Mouse (Mus musculus) bone marrow, adult 2 months (tissue): Measurements from ENCODE around the gene Anxa7. TPM values are rescaled to one million over a fixed set of nuclear protein-coding genes. Genes with fewer than 3 reads are reported as not detected.

Source experiments
- H3K27ac ChIP-seq: fragments of 200-500 bp; 2 replicates; pipeline ENCODE4 v1.5.1; 2012; ENCODE audit warnings: low read depth, mild to moderate bottlenecking, control low read depth, inconsistent platforms, low read length; ENCODE audit not compliant: control insufficient read depth, poor library complexity, insufficient read depth
- H3K4me1 ChIP-seq: fragments of 200-500 bp; 2 replicates; pipeline ENCODE4 v1.6.1; 2011; ENCODE audit warnings: low read length; ENCODE audit not compliant: control insufficient read depth, insufficient read depth
- H3K4me3 ChIP-seq: fragments of 200-500 bp; replicated peaks from 2 replicates; pipeline ENCODE3; 2011; ENCODE audit warnings: mild to moderate bottlenecking, low read depth, low read length, control low read depth; ENCODE audit not compliant: control insufficient read depth
- CTCF ChIP-seq: fragments of 200-500 bp; IDR thresholded peaks from 2 replicates; pipeline ENCODE4 v1.5.1; 2011; ENCODE audit warnings: low read length, control low read depth; ENCODE audit not compliant: control insufficient read depth, insufficient read depth
- POLR2A ChIP-seq: fragments of 200-500 bp; IDR thresholded peaks from 2 replicates; pipeline ENCODE4 v1.6.1; 2011; ENCODE audit warnings: low read depth, mild to moderate bottlenecking, control low read depth, low read length, borderline replicate concordance; ENCODE audit not compliant: control insufficient read depth
- WGBS: fragments of 180-500 bp; shearing (Covaris S2); methylation state at CpG from one replicate; pipeline ENCODE4 v1.1.7; 2018; 5-methylcytosine and 5-hydroxymethylcytosine counted together
- polyA plus RNA-seq: library from polyadenylated mRNA; stranded (reverse); fragments of >200 nt; gene quantifications from 2 replicates; pipeline ENCODE4 v1.2.4, GENCODE M21; 2011; ENCODE audit warnings: low replicate concordance; ENCODE audit not compliant: missing spikeins, insufficient read depth, insufficient read length

Anxa7 gene
- polyA plus RNA-seq, 1 experiment = 34.6 TPM

DNA sequence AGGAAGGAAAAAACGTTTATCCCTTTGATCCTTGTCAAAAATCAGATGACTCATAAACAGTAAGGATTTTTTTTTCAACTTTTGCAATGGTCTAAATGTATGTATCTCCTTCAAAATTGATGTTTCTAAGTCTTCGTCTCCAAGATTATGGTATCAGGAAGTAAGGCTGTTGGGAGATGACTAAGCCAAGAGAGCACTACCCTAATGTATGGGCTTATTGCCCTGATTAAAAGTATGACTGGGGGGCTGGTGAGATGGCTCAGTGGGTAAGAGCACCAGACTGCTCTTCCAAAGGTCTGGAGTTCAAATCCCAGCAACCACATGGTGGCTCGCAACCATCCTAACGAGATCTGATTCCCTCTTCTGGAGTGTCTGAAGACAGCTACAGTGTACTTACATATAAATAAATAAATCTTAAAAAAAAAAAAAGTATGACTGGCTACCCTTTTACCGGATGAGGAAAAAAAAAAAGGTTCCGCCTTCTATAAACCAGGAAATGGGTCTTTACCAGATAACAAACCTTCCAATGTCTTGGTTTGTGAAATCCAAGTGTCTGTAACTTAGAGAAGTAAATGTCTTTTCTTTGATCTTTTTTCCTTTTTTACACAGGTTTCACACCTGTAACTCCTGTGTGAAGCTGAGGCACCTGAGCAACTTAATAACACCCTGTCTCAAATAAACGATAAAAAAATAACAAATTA lies 2.3 kb upstream of the Anxa7 start:
- TF ChIP-seq POLR2A (no peak), CTCF (no peak)
- no peak overlapping the region for H3K4me3 ChIP-seq
- 72% methylated on average over 7 of the region's 7 CpGs for WGBS
- H3K4me1 ChIP-seq = no peaks in the 10 kb centered on the region; the same call in 1 of the 2 replicates
- no peak overlapping the region for H3K27ac ChIP-seq

DNA sequence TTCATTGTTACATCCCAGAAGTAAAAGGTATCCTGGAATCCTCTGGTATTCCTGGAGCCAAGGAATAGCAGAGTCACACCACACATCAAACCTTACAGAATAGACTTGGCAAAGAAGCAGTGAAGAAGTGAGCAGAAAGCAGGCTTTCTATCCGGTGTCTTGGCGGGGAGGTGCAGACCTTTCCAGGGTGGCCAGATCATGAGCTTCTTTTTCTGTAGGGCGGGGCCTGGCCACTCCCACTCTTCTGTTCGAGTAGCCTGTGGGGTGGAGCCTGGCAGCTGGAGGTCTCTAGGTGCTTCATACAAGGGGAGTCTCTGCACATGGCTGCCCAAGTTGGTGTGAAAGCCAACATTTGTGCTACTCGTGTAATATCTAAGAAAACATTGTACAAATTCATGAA lies 1.3 kb upstream of the Anxa7 start:
- 35% methylated on average over 5 of the region's 5 CpGs for WGBS
- no peak overlapping the region for H3K4me3 ChIP-seq
- no peaks in the 10 kb centered on the region; the same call in 1 of the 2 replicates for H3K4me1 ChIP-seq
- no peak for TF ChIP-seq POLR2A
- no peak overlapping the region for H3K27ac ChIP-seq

DNA sequence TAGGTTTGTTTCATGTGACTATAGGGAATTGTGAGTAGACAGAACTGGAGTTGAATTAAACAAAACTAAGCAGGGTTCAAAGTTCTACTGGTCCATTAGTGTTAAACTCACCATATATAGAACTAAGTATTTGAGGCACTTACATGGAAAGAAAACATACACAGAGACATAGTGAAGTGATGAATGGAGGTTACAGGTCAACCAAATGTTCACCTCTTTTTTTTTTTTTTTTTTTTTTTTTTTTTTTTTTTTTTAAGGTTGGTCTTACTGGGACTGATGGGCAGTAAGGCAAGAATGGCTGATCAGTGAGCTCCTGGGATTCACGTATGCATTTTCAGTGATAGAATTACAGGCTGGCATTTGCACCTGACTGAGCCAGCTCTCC lies 254 bp upstream of the Anxa7 start:
- no peak for TF ChIP-seq CTCF
- no peak for TF ChIP-seq POLR2A
- Histone ChIP-seq H3K4me3 (peak overlapping the region; percentile 98), H3K27ac (no peak overlapping the region), H3K4me1 (no peaks in the 10 kb centered on the region; the same call in 1 of the 2 replicates)
- WGBS = 89% methylated on average over 1 of the region's 1 CpGs

DNA sequence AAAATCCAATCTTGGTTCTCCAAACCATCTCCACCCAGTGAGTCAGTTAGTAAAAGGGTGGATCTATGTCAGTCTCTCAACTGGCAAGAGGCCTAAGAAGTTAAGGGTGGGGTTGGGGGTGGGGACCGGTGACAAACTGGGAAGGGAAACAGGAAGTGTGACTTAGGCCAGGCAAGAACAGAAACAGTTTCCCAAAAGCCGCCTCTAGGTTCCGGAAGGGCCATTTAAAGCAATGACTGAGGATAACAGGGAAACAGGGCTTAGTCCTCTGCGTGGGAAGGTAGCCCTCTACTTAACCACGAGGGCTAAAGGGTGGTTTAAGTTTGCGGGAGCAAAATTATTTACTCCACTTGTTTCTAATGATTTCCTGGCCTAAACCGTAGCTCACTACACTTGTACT lies 1.1 kb downstream of the Anxa7 start:
- 0% methylated on average over 7 of the region's 7 CpGs for WGBS

DNA sequence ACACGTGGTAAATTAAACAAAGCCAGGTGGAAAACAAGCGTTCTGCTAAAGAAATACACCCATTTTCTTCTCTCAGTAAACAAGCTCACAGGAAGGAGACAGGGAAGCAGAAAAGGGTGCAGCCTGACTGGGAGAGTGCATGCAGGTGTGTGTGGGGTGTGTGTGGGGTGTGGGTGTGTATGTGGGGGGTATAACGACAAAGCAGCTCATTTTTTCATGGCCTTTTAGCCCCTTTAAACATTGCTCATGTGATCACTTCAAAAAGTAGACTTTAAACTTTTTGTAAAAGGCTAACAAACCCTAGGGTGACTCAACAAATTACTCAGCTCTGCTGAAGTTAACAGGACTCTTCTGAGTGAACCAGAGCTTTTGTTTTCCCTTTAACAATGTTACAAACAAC lies 1.5 kb downstream of the Anxa7 start:
- Histone ChIP-seq H3K4me3 (peak overlapping the region; percentile 45), H3K4me1 (no peaks in the 10 kb centered on the region; the same call in 1 of the 2 replicates), H3K27ac (no peak overlapping the region)
- WGBS = 15% methylated on average over 3 of the region's 3 CpGs
- TF ChIP-seq CTCF (no peak), POLR2A (no peak)

More for the DNA sequence above, 1.1 kb downstream of the Anxa7 start:
- peak overlapping the region; percentile 98 for H3K4me3 ChIP-seq
- TF ChIP-seq CTCF (no peak), POLR2A (no peak)
- no peaks in the 10 kb centered on the region; the same call in 1 of the 2 replicates for H3K4me1 ChIP-seq
- peak overlapping the region; percentile 61; the same call in 1 of the 2 replicates for H3K27ac ChIP-seq

DNA sequence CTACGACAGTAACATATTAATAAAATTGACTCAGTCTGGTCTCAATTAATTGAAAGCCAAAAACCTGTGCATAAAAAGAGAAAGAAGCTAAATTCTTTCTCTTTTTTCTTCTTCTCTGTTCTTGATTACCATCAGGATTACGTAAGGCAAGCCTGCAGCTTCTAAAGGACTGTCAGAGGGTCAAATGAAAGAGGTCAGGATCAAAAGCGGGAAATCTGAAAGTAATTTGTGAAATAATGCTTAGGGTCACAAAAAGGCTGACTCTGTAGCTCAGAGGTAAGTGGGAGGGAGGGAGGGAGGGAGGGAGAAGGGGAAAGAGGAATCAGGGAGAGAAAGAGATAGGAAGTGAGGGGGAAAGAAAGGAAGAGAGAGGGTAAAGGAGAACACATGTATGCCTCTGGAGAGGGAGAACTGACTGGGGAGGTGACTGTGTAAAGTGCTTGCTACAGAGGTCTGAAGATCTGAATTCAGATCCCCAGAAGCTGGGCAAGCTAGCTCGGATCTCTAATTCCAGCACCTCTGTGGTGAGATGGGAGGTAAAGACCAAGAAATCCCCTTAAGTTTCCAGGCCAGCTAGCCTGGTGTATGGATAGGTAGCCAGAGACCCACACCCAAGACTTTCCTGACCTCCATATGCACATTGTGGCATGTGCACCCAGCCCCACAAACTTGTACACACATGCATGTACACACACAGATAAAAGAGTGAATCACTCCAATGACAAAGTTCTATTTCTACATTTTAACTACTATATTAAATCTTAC lies 2.5 kb downstream of the Anxa7 start:
- H3K4me1 ChIP-seq = no peaks in the 10 kb centered on the region; the same call in 1 of the 2 replicates
- no peak overlapping the region for H3K27ac ChIP-seq
- WGBS = 59% methylated on average over 4 of the region's 4 CpGs
- H3K4me3 ChIP-seq = no peak overlapping the region
- TF ChIP-seq POLR2A (no peak), CTCF (no peak)

DNA sequence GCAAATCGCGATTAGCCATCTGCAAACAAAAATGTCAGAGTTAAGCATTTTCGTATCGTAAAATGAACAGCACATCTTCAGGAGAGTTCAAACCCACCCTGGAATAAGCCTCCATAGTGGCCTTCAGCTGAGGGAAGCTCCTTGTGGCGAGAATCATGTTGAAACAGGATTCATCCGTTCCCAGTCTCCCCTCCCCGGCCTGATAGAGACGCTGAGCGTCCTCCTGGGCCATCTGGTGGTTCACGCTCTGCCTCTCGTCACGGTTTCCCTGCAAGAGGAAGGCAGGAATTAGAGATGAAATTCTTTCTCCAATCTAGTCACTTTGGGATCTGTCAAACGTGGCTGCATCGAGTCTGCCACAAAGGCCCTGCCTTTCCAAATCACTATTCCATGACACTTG lies 19.7 kb downstream of the Anxa7 start:
- no peak overlapping the region for H3K27ac ChIP-seq
- no peak overlapping the region for H3K4me3 ChIP-seq
- TF ChIP-seq POLR2A = no peak
- 88% methylated on average over 14 of the region's 14 CpGs for WGBS
- H3K4me1 ChIP-seq = no peaks in the 10 kb centered on the region; the same call in 1 of the 2 replicates

DNA sequence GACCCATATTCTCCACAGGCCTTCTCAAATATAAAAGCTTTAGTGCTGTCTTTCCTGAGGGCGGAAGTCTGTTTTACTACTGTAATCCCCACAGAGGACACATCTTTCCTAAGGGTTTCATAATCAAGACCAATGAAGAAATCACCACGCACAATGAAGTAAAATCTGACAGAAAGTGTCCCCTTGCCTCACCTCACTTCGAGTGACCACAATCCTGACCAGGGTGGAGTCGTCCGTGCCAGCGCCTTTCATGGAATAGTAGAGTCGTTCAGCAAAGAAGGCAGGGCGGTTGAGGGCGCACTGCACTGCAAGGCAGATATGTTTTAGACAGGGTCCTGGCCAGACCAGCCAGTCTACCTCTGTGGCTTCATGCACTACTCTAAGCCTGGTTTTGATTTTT lies 21.6 kb downstream of the Anxa7 start:
- Histone ChIP-seq H3K4me1 (no peaks in the 10 kb centered on the region; the same call in 1 of the 2 replicates), H3K27ac (no peak overlapping the region), H3K4me3 (no peak overlapping the region)
- TF ChIP-seq POLR2A (no peak), CTCF (no peak)
- 65% methylated on average over 9 of the region's 9 CpGs for WGBS
